Mouse (Mus musculus) liver, adult 2 months (tissue): ENCODE results near the gene Cdc25b.

Experiments
- CTCF ChIP-seq: fragments of 200-500 bp; IDR thresholded peaks from 2 replicates; pipeline ENCODE4 v1.5.1; 2011; ENCODE audit warnings: low read depth, low read length, control low read depth
- POLR2A ChIP-seq: fragments of 200-500 bp; IDR thresholded peaks from 2 replicates; pipeline ENCODE4 v1.6.1; 2011; ENCODE audit warnings: low read length, control low read depth; ENCODE audit not compliant: insufficient read depth; ENCODE audit errors: extremely low read depth

DNA sequence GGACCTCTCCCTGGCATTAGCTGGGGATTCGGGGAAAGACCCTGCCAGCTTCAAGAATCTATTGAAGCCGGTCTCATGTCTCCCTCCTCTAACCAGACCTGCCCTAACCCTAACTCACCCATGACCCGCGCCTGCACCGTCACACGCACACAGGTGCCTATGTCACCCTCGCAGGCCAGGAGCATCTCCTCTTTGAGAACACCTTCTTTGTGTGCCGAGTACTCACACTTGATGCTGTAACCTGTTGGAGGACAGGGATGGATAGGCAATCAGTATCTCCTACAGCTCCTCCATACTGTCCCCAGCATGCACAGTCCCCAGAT, 39.7 kb upstream of the Cdc25b start:
- TF ChIP-seq CTCF (no peak), POLR2A (no peak)
